Mouse (Mus musculus) CH12.LX (cell line): ENCODE measurements around the gene 4930535I16Rik. TPM values are rescaled to one million over a fixed set of nuclear protein-coding genes. Genes with fewer than 3 reads are reported as not detected.

Experiments
- DNase-seq: peaks from one replicate; pipeline ENCODE4 v3.0.0-alpha.2; 2013; ENCODE audit errors: extremely low read depth
- H3K27ac ChIP-seq: 2 replicates; pipeline ENCODE4 v1.5.1; 2012; ENCODE audit warnings: low read depth, mild to moderate bottlenecking, control low read depth, moderate library complexity; ENCODE audit not compliant: insufficient read depth
- H3K27me3 ChIP-seq: replicated peaks from 2 replicates; pipeline ENCODE3; 2012; ENCODE audit warnings: inconsistent platforms
- H3K36me3 ChIP-seq, 2 experiments: replicated peaks in 1 of 2; 2 replicates each; pipeline versions ENCODE3 to v1.6.1; 2012; ENCODE audit warnings: inconsistent platforms in 1 of 2, low read length in 1 of 2, mild to moderate bottlenecking in 1 of 2, mixed read lengths in 1 of 2, moderate library complexity in 1 of 2; ENCODE audit not compliant: control insufficient read depth in 1 of 2, insufficient read depth in 1 of 2
- H3K4me1 ChIP-seq, 2 experiments: 2 replicates each; pipeline ENCODE4 v1.6.1; 2012; ENCODE audit warnings: inconsistent platforms in 1 of 2, moderate library complexity in 1 of 2; ENCODE audit not compliant: insufficient read depth in 2 of 2, control insufficient read depth in 1 of 2
- H3K4me2 ChIP-seq: 2 replicates; pipeline ENCODE4 v1.6.1; 2012; ENCODE audit warnings: low read depth, mild to moderate bottlenecking, control low read depth; ENCODE audit not compliant: poor library complexity, insufficient read depth, severe bottlenecking
- H3K4me3 ChIP-seq, 3 experiments: fragments of 150-350 bp in 1 of 3; sonication (generic) in 1 of 3; replicated peaks in 1 of 3; 2 replicates each; pipeline versions ENCODE3 to v1.5.1; 2011 to 2012; ENCODE audit warnings: low read depth in 2 of 3, low read length in 2 of 3, mild to moderate bottlenecking in 2 of 3, moderate library complexity in 2 of 3, control low read depth in 1 of 3, improper control_type of control experiment in 1 of 3, inconsistent platforms in 1 of 3, mixed read lengths in 1 of 3; ENCODE audit not compliant: poor library complexity in 1 of 3
- H3K79me2 ChIP-seq: replicated peaks from 2 replicates; pipeline ENCODE4 v1.6.1; 2012; ENCODE audit warnings: mild to moderate bottlenecking, moderate library complexity; ENCODE audit not compliant: control insufficient read depth, poor library complexity, insufficient read depth, severe bottlenecking; ENCODE audit errors: extremely low read depth
- H3K9ac ChIP-seq: 2 replicates; pipeline ENCODE4 v1.6.1; 2012; ENCODE audit warnings: low read depth, mild to moderate bottlenecking, control low read depth, moderate library complexity; ENCODE audit not compliant: insufficient read depth
- H3K9me3 ChIP-seq: replicated peaks from 2 replicates; pipeline ENCODE3; 2012; ENCODE audit warnings: low read length, inconsistent platforms, mixed read lengths
- BHLHE40 ChIP-seq: IDR thresholded peaks from 2 replicates; pipeline ENCODE4 v1.6.1; 2011; ENCODE audit warnings: mild to moderate bottlenecking, low read depth, low read length, improper control_type of control experiment
- CTCF ChIP-seq, 2 experiments: IDR thresholded peaks in 1 of 2; conservative IDR thresholded peaks in 1 of 2; 2 replicates each; pipeline ENCODE4 v1.5.1; 2011 to 2012; ENCODE audit warnings: low read depth in 2 of 2, low read length in 2 of 2, improper control_type of control experiment in 1 of 2, inconsistent platforms in 1 of 2, mild to moderate bottlenecking in 1 of 2, moderate library complexity in 1 of 2
- E2F4 ChIP-seq: IDR thresholded peaks from 2 replicates; pipeline ENCODE4 v1.6.1; 2011; ENCODE audit warnings: low read depth, low read length, improper control_type of control experiment; ENCODE audit not compliant: insufficient replicate concordance
- ETS1 ChIP-seq: conservative IDR thresholded peaks from 2 replicates; pipeline ENCODE4 v1.6.1; 2012; ENCODE audit warnings: low read depth, mild to moderate bottlenecking, inconsistent platforms, low read length, improper control_type of control experiment, moderate library complexity
- GABPA ChIP-seq: IDR thresholded peaks from 2 replicates; pipeline ENCODE4 v1.6.1; 2012; ENCODE audit warnings: low read depth, low read length, improper control_type of control experiment, inconsistent platforms; ENCODE audit not compliant: insufficient replicate concordance
- HCFC1 ChIP-seq: IDR thresholded peaks from 2 replicates; pipeline ENCODE4 v1.6.1; 2012; ENCODE audit warnings: low read depth, mild to moderate bottlenecking, inconsistent platforms, low read length, improper control_type of control experiment
- IRF4 ChIP-seq: IDR thresholded peaks from 2 replicates; pipeline ENCODE4 v1.6.1; 2014; ENCODE audit warnings: low read depth, mild to moderate bottlenecking, inconsistent platforms, low read length, improper control_type of control experiment
- JUN ChIP-seq: IDR thresholded peaks from 2 replicates; pipeline ENCODE4 v1.6.1; 2011; ENCODE audit warnings: low read depth, mild to moderate bottlenecking, low read length, improper control_type of control experiment, moderate library complexity; ENCODE audit not compliant: insufficient read depth
- JUND ChIP-seq: conservative IDR thresholded peaks from 2 replicates; pipeline ENCODE4 v1.6.1; 2011; ENCODE audit warnings: low read depth, low read length, improper control_type of control experiment
- MAX ChIP-seq: IDR thresholded peaks from 2 replicates; pipeline ENCODE4 v1.6.1; 2011; ENCODE audit warnings: low read length, improper control_type of control experiment
- MAZ ChIP-seq: IDR thresholded peaks from 2 replicates; pipeline ENCODE4 v1.6.1; 2012; ENCODE audit warnings: low read depth, mild to moderate bottlenecking, inconsistent platforms, low read length, improper control_type of control experiment, moderate library complexity
- MYC ChIP-seq: IDR thresholded peaks from 2 replicates; pipeline ENCODE4 v1.6.1; 2011; ENCODE audit warnings: low read depth, mild to moderate bottlenecking, improper control_type of control experiment, low read length
- NELFE ChIP-seq: IDR thresholded peaks from 2 replicates; pipeline ENCODE4 v1.6.1; 2011; ENCODE audit warnings: low read depth, low read length, improper control_type of control experiment
- PAX5 ChIP-seq: IDR thresholded peaks from 2 replicates; pipeline ENCODE4 v1.6.1; 2012; ENCODE audit warnings: low read length, inconsistent platforms, mixed read lengths
- RAD21 ChIP-seq: IDR thresholded peaks from 2 replicates; pipeline ENCODE4 v1.6.1; 2011; ENCODE audit warnings: low read depth, mild to moderate bottlenecking, low read length, improper control_type of control experiment, moderate library complexity
- RCOR1 ChIP-seq: conservative IDR thresholded peaks from 2 replicates; pipeline ENCODE4 v1.6.1; 2012; ENCODE audit warnings: low read depth, mild to moderate bottlenecking, inconsistent platforms, low read length, improper control_type of control experiment
- SIN3A ChIP-seq: IDR thresholded peaks from 2 replicates; pipeline ENCODE4 v1.6.1; 2012; ENCODE audit warnings: low read length, improper control_type of control experiment, inconsistent platforms
- SMC3 ChIP-seq: IDR thresholded peaks from 2 replicates; pipeline ENCODE4 v1.6.1; 2011; ENCODE audit warnings: low read depth, low read length, improper control_type of control experiment
- TBP ChIP-seq: conservative IDR thresholded peaks from 2 replicates; pipeline ENCODE4 v1.6.1; 2011; ENCODE audit warnings: low read depth, low read length, improper control_type of control experiment
- TCF12 ChIP-seq: IDR thresholded peaks from 2 replicates; pipeline ENCODE4 v1.6.1; 2014; ENCODE audit warnings: low read depth, mild to moderate bottlenecking, inconsistent platforms, low read length, improper control_type of control experiment
- UBTF ChIP-seq: IDR thresholded peaks from 2 replicates; pipeline ENCODE4 v1.6.1; 2012; ENCODE audit warnings: low read depth, mild to moderate bottlenecking, inconsistent platforms, low read length, improper control_type of control experiment, moderate library complexity
- USF1 ChIP-seq: IDR thresholded peaks from 2 replicates; pipeline ENCODE4 v1.6.1; 2014; ENCODE audit warnings: low read depth, mild to moderate bottlenecking, inconsistent platforms, low read length, improper control_type of control experiment
- USF2 ChIP-seq: conservative IDR thresholded peaks from 2 replicates; pipeline ENCODE4 v1.6.1; 2011; ENCODE audit warnings: low read depth, low read length, improper control_type of control experiment
- ZKSCAN1 ChIP-seq: IDR thresholded peaks from 2 replicates; pipeline ENCODE4 v1.6.1; 2012; ENCODE audit warnings: low read depth, inconsistent platforms, low read length, improper control_type of control experiment, borderline replicate concordance
- ZNF384 ChIP-seq: IDR thresholded peaks from 2 replicates; pipeline ENCODE4 v1.6.1; 2012; ENCODE audit warnings: low read depth, low read length, improper control_type of control experiment, inconsistent platforms
- dilution Hi-C: fragments of 300-500 bp; cut with MboI; formaldehyde crosslinking; loops from 2 replicates; pipeline ENCODE4 v1.14.3; 2020; ENCODE audit warnings: low sequenced_read_pairs; ENCODE audit not compliant: extremely low pct_unique_long_range_greater_than_20kb, extremely low pct_ligation_motif_present
- in situ Hi-C: fragments of 300-500 bp; cut with MboI; formaldehyde crosslinking; loops from 3 replicates; pipeline ENCODE4 v1.14.3; 2019; ENCODE audit warnings: low sequenced_read_pairs, low pct_ligation_motif_present, low pct_unique_long_range_greater_than_20kb, mixed read lengths
- polyA plus RNA-seq: library from polyadenylated mRNA; unstranded; fragments of >175 nt; gene quantifications from 2 replicates; pipeline ENCODE4 v1.2.1, GENCODE M21; 2012; ENCODE audit warnings: low read depth; ENCODE audit not compliant: insufficient read length
- total RNA-seq, 2 experiments: library from RNA; depleted of rRNA; stranded (reverse); fragments of 300-350 nt in 1 of 2; fragments of >200 nt in 1 of 2; gene quantifications; 2 replicates each; pipeline ENCODE4 v1.2.3; 2012 to 2014

Gene 4930535I16Rik
- total and polyA plus RNA-seq, 3 experiments: 2.1 TPM; not detected in 2

DNA sequence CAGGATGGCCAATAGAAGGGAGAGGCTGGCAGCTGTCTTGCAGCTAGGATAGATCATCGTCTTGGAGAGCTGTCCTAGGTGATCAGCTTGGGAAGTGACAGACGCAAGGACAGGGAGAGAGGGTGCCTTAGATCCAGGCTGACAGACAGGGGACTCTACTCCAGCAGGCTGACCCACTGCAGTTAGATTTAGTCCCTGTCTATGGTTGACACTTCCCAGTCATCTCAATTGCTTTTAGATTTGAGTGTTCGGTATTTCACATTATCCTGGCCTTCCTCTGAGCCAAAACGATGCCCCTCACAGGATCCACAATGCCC, 39.6 kb upstream of the 4930535I16Rik start:
- Histone ChIP-seq H3K27ac (no peak overlapping the region), H3K4me3 (no peak overlapping the region), H3K4me1 (no peaks in the 10 kb centered on the region), H3K4me2 (no peak overlapping the region), H3K79me2 (no peaks in the 10 kb centered on the region), H3K9ac (no peak overlapping the region), H3K9me3 (no peaks in the 10 kb centered on the region), H3K36me3 (no peaks in the 10 kb centered on the region), H3K27me3 (peaks cover 88% of the 10 kb centered on the region)
- in situ Hi-C loops: loop anchor here (10.0 to 25.0 kb wide), 2 partner anchors 77 to 180 kb away; no protein-coding TSS in a partner anchor
- dilution Hi-C loops: no loop called here
- DNase-seq: no peak
- TF ChIP-seq CTCF (conservative IDR thresholded peaks at IDR 0.05 in 1 of 2, IDR thresholded peaks at IDR 0.05 in 1 of 2; ENCODE audit: low read depth in 2 of 2, low read length in 2 of 2) (no peak), ZNF384 (no peak), USF1 (no peak), ZKSCAN1 (no peak), SMC3 (no peak), JUND (no peak), PAX5 (no peak)

DNA sequence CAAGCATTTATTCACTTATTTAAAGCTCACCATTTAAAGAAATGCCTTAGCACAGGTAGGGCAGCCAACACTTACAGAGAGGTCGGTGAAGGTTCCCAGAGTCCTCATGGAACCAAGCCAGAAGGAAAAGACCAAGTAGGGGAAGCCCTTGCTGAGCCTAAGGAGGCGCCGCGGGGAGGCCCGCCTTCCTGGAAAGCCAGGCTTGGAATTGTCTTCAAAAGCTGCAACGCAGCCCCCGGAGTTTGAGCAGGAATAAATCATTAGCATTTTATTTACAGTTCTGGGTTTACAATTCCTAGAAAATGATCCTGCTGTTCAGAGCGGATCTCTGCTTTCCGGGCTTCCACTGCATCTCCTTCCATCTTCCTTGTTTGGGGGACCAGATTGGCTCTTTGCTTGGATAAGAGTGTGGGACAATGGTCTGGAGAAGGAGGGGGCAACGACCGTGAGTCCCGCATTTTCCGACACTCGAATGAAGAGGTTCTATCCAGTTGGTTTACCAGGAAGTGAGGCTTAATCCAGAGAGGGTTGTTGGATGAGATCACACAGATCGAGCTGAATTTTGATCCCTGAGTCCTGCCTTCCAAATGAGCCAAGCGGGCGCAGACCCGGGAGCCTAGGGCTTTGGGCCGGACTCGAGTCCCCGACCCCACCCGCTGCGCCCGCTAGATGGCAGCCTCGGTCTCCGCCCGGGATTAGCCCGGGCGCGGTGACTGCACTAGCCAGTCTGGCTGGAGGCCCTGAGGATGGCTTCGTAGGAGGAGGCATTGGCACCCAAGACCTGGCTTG, 39.1 kb upstream of the 4930535I16Rik start:
- Histone ChIP-seq H3K27me3 (peaks cover 86% of the 10 kb centered on the region), H3K4me2 (no peak overlapping the region), H3K36me3 (no peaks in the 10 kb centered on the region), H3K4me1 (peaks cover 0 to 5% of the 10 kb centered on the region in 2 experiments; a peak in 2 of 4 replicates), H3K79me2 (no peaks in the 10 kb centered on the region), H3K9me3 (no peaks in the 10 kb centered on the region), H3K27ac (no peak overlapping the region), H3K9ac (no peak overlapping the region), H3K4me3 (no peak overlapping the region)
- DNase-seq: peak; percentile 41
- in situ Hi-C loops: loop anchor here (10.0 to 25.0 kb wide), 2 partner anchors 78 to 180 kb away; no protein-coding TSS in a partner anchor
- dilution Hi-C loops: no loop called here
- TF ChIP-seq USF1 (no peak), JUND (no peak), NELFE (no peak), BHLHE40 (no peak), ZKSCAN1 (no peak), SIN3A (no peak), MAZ (no peak), HCFC1 (no peak), TBP (no peak), E2F4 (no peak), MAX (0 out of 2 replicates have a peak, but pooled peaks have one; percentile 22), ETS1 (no peak), UBTF (no peak), TCF12 (no peak), RAD21 (peak; percentile 76), MYC (no peak), USF2 (no peak), IRF4 (no peak), GABPA (no peak), JUN (no peak), RCOR1 (no peak), CTCF (conservative IDR thresholded peaks at IDR 0.05 in 1 of 2, IDR thresholded peaks at IDR 0.05 in 1 of 2; ENCODE audit: low read depth in 2 of 2, low read length in 2 of 2) (peak in 1 of 2 experiments; percentile 78; a peak in 3 of 4 replicates), SMC3 (peak; percentile 70)
